Mouse (Mus musculus): ENCODE results near the gene Cmip.
A peak's percentile ranks its signal among the peaks of the same experiment; 100 is the strongest.

The Cmip gene

DNA sequence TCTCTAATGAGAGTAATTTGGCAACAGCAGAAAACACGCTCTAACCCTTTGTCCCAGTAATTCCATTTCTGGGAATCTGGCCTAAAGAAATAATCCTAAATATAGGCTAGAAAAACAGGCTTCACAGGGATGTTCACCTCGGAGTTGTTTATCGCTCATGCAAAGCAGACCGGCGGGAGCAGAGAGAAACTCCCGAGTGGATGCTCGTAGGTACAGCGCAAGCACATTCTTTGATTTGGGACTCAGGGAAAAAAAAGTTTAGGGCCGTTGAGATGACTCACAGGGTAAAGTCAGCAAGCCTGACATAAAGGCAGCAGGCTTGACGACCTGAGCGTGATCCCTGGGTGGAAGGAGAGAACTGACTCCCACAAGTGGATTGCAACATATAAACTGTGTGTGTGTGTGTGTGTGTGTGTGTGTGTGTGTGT, 116.2 kb downstream of the Cmip start:
- no peak for DNase-seq (ENCODE audit: extremely low spot score, low spot score)

DNA sequence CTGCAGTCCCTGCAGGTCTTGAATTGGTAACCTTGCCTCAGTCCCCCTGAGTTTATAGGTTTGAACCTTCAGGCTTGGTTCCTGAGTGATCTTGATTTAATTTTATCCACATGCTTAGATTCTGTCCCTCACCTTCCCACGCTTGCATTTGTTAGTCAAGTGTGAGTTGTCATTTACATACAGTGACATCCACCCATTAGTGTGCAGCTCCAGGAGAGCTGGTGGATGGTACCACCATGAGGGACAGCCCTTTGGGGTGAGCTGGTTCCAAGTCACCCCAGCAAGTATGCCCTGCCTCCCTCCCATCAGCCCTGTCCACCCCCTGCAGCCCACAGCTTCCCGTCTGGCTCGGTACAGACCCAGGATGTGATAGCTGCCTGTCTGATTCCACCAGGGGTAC, 117.2 kb downstream of the Cmip start:
- no peak for DNase-seq (ENCODE audit: extremely low spot score, low spot score)

DNA sequence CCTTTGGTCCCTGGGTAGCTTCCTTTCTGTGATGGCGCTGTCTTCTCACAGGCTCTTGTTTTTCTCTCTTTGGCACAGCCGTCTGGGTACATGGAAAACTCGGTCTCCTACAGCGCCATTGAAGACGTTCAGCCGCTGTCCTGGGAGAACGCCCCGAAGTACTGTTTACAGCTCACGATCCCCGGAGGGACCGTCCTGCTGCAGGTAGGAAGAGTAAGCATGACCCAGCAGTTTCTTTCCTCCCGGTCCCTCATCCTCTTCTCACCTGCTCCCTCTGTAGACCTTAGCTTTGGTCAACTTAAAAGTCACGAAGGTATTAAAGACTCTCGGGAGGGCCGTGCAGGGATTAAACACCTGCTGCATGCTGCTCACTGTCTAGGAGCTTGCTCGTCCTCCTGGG, 120.1 kb downstream of the Cmip start:
- DNase-seq (ENCODE audit: extremely low spot score, low spot score), result no peak

DNA sequence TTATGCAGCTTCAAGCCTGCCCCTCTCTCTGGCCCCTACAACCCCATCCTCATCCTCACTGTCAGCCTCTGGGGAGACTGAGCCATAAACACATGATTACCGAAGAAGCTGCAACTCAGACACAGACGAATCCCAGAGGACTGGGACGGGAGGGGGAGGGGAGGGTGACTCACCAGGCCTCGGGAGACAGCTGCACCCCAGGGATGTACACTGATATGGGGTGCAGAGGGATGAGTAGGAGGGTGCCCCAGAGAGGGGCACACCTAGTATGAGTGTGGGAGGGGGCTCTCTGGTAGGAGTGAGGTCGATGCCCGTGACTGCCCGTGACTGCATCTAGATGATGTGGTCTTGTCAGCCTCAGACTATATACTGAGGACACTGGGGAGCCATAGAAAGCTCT, 121.8 kb downstream of the Cmip start:
- no peak for DNase-seq (ENCODE audit: extremely low spot score, low spot score)

DNA sequence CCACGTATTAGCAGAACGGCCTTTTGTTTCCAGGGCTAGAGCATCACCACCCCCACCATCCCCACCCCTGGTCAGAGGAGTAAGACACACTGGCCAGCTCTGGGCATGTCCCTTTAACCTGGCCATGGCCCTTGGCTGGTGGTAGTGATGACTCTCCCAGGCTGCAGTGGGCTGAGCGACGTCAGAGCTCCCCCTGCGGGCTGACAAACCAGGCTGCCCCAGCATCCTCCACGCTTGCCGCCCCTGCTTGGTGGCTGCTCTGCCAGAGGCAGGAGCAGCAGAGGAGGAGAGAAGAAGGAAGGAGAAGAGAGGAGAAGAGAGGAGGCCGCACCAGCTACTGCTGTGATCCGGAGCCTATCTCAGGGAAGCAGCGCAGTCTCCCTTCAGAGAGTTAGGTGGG, 122.3 kb downstream of the Cmip start:
- peak; percentile 25 for DNase-seq (ENCODE audit: extremely low spot score, low spot score)

DNA sequence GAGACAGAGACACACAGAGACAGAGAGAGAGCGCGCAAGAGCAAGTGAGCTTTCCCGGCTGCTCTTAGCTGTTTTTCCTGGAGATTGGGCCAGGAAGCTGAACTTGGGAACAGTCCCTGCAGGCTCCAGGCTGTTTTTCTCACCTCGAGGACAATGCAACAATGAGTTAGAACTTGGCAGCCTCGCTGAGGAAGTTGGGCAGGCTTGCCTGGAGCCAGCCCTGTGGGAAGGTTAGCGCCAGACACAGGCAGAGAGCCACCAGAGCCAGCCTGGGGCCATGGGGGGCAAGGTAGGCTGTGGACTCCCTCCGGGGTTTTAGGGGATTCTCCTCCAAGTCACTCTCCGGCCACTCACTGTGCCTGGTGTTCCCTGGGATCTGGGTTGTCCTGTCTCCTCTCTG, 123.9 kb downstream of the Cmip start:
- no peak for DNase-seq (ENCODE audit: extremely low spot score, low spot score)

DNA sequence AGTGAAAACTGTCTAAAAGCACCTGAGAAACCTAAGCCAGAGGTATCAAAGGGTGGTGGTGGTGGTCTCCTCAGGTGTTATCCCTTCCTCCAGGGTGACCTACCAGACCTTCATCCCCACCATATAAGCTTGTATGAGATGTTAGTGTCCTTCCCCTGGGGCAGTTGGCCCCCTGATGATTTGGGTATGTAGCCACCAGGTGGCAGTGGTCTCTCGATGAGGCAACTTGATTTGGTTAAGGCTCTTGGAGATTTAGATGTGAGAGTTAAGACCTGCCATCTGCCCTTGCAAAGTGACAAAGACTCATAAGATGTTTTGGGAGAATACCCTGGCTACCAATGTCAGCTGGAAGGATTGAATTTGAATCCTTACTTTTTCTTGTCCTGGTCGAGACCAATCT, 129.3 kb downstream of the Cmip start:
- DNase-seq (ENCODE audit: extremely low spot score, low spot score), result no peak

DNA sequence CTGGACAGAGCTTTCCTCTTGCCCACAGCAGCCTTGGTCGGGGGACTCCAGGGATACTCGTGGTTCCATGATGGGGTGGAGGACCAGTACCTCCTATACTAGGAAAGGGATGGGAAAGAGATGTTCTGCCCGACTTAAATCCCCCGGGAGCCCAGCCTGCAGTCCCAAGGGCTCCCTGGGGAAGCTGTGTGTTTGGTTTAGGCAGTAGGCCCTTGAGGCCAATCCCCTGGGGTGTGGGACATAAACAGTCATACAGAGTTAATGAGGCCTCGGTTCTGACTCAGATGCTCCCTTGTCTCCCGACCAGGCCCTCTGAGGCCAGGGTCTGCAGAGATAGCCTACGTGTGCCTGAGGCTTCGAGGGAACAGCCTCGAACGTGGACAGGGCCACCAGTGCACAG, 130.8 kb downstream of the Cmip start:
- no peak for DNase-seq (ENCODE audit: extremely low spot score, low spot score)

DNA sequence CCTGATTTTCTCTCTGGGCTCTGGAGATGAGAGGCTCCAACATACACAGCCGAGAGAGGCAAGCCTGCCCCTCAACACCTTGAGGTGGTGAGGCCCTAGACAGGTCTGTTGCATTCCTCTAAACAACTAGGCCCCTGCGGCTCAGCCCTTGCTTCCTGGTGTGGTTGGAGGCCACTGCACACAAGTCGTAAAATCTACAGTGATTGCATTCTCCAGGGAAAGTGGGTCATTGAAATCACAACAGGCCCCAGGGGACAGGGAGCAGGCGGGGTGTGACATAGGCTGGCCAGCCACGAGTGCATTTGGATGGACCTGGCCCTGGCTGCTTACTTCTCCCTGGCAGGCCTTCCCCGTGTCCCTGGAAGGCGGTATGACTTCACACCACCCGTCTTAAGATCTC, 131.5 kb downstream of the Cmip start:
- no peak for DNase-seq (ENCODE audit: extremely low spot score, low spot score)

DNA sequence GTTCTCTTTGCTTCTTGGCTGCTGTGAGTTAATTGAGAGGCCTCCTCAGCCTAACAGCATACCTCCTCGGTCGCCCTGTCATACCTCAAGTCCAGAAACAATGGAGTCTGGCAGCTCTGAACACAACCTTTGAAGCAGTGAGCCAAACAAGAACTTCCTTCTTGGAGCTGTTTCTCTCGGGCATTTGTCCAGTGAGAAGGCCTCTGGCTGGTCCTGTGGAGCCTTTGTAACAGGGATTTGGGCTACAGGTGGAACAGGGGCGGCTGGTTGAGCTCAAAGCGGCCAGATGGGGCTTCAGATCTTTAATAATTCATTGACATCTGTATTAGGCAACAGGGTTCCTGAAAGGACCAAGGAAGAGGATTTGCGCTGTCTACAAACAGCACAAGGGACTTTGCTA, 137.0 kb downstream of the Cmip start:
- DNase-seq (ENCODE audit: extremely low spot score, low spot score), result no peak

DNA sequence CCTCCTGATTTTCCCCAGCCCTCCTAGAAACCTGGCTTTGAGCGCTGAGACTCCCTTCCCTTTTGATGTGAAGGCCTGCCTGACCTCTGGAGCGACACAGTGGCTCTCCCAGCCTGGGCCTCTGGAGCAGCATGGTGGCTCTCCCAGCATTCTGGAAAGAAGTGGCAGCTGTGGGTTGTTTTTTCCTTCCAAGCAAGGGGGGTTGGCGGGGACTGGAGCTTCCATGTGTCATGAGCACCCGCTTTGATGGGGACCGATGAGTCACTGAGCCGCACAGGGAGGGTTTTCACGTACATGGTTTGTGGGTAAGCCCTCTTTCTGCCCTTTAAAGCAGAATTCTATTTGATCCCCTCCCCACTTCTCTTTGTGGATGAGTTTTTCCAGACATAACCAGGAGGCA, 138.2 kb downstream of the Cmip start:
- no peak for DNase-seq (ENCODE audit: extremely low spot score, low spot score)

DNA sequence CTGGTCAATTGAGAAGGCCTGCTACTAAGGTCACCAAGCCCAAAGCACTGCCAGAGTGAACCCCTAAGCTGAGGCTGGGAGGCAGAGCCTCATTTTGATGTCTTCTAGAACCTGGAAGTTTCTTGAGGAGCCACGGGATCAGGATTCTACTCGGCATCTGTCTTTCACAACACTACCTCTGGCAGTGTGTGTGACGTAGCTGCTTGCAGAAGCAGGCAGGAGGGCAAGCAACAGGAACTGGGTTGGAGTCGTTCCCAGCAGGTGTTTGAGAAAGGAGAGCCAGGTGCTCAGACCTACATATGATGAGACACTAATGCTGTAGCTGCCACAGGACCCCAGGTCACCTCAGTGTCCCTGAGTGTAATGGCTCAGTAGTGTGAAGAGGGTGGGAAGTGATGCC, 140.0 kb downstream of the Cmip start:
- DNase-seq (ENCODE audit: extremely low spot score, low spot score), result no peak

DNA sequence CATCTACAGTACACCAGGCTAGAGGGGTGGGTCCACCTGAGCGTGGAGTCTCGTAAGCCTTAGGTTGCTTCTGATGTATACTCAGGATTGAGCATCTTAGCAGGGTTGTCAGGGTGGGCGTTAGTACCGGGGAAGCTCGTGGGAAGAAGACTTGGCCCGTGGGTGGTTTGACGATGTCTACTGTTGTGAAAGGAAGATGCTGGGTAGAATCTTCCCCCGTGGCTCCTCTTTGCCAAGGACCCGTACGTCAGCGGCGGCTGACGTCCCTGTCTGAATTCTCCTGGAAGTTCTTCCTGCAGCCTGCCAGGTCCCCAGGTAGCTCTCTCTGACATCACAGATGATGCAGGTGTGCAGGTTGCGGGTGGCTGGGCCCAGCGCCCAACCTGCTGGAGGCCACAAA, 140.9 kb downstream of the Cmip start:
- no peak for DNase-seq (ENCODE audit: extremely low spot score, low spot score)

DNA sequence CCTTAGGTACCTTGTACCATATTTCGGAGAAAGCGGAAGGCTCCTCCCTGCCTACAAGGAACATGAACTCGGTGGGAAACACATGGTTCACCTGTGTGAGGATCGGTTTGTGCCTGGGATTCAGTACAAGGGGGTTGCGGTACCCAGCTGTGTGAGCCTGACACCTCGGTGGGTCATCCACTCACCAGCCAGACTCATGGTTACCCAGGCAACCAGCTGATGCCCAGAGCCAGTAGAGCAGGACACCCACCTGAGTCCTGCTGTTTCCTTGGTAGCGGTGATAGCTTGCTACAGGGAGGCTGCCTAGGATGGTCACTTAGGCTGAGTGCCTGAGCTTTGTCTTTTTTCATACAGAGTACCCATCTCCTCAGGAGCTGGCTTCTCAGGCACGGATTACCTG, 142.4 kb downstream of the Cmip start:
- DNase-seq (ENCODE audit: extremely low spot score, low spot score), result no peak

DNA sequence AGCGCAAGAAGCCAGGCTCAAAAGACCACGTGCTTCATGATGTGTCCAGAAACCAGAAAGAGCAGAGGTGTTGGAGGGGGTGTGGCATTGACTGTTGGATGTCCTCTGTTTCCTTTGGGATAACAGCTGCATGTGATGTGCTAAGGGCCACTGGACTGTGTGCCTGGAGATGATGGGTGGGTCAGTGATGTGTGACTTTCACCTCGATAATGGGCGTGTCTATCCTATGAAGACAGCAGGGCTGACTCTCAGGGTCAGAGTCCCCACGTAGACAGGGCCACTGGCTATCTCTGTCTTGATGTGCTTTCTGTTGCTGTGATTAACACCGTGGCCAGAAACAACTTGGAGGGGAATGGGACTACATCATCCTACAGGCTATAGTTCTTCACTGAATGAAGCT, 144.0 kb downstream of the Cmip start:
- no peak for DNase-seq (ENCODE audit: extremely low spot score, low spot score)

DNA sequence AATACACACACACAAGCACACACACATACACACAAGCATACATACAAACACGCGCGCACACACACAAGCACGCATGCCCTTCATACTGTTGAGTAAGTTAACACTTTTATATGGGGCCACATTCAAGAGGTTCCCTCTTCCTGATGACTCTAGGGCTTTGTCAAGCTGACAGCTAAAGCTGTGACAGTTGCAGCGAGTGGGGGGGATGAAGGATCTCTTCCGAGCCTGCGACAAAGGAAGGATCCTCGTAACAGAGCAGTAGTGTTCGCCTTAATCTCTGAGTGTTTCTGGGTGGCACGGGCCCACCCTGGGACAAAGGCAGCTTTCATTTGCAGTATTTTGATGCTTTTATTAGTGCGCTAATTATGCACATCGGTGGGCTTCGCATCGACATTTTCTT, 145.0 kb downstream of the Cmip start:
- DNase-seq (ENCODE audit: extremely low spot score, low spot score), result no peak

DNA sequence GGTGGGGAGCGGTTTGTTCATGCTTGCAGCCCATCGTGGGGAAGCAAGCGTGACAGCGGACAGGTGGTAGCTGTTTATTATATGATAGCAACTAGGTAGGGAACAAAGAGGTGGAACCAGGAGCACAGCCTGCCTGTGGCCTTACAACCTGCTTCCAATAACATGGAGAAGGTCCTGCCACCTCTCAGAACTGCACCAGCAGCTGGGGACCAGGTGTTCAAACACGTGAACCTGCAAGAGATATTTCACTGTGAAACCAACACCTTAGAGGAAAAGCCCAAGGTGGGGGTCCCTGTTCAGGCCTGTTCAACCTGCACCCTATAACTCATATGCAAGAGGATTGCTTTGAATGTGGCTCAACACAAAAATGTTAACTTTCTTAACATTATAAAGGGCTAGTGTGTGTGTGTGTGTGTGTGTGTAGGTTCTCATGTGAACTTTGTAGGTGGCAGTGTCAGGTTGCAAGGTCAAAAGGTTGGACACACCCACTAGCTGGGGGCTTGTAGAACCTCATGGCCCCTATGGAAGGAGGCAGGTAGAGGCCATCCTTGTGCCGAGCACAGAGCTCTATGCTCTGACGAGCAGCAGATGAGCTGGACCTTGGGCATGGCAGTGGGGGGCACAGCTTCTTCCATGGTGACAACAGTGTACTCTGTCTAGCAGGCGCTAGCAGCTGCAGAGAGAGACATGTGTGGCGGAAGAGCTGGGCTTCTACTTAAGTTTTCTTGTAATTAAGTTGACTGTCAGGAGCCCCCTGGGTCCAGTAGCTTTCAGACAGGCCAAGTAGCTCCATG, 146.2 kb downstream of the Cmip start:
- no peak for DNase-seq (ENCODE audit: extremely low spot score, low spot score)

DNA sequence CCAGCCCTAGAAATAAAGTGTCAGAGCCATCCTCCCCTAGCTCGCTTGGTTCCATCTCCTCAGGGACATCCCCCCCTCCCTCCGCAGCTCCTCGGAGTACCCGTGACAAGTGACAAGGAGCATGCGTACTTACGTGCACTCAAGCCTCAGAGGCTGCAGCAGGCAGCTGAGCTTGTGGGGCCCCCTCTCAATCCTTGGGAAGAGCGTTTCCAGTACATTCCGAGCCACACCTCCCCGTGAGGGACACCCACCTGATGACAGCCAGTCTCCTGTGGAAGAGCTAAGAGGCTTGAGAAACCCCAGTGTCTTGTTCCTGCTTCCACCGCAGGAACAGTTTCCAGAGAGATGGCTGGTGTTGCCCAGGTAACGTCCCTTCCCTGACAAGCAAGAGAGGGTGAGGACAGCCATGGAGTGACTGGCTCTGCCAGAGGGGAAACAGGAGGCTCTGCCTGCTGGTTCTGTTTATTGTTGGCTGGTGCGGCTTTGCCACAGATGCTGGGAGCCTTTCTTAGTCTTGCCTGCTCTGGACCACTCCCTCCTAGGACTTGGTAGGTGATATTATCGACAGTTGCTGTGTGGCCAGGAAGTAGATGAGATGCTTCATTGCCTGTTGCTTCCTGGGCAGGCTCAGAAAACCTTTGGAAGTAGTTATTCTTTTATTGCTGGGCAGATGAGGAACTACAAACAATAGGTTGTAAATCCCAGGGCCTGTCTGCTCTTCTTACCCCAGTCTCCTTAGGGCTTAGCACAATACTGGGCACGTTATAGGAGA, 147.0 kb downstream of the Cmip start:
- DNase-seq (ENCODE audit: extremely low spot score, low spot score), result no peak

DNA sequence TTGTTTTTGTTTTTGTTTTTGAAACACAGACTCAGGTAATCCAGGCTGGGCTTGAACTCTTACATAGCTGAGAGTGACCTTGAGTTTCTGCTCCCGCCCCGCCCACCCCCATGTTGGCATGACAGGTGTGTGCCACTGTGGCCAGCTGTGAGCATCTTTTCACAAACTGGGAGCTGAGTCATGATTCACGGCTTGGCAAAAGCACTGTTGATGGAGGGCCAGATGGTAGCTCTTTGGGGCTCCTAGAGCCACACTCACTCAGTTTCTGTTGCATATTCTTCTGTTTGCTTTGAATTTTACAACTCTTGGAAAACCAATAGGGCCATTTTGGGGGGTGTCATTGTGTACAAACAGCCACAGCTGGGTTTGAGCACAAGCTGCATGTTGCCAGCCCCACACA, 149.2 kb downstream of the Cmip start:
- DNase-seq (ENCODE audit: extremely low spot score, low spot score), result no peak

DNA sequence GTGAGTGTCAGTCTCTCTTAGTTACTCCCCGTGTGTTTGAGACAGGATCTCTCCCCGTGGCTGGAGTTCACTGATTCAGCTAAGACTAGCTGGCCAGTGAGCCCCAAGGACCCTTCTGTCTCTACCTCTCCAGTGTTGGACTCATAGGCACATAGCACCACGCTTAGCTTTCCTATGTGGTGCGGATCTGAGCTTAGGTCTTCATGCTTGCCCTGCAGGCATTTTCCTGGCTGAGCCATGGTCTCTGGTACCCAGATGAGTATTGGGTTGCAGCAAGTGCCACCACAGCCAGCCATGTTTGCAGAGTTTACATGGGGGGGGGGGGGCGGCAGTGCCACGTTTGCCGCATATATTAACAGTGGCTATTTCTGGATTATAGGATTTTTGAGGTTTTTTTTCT, 151.8 kb downstream of the Cmip start:
- DNase-seq (ENCODE audit: extremely low spot score, low spot score), result no peak

DNA sequence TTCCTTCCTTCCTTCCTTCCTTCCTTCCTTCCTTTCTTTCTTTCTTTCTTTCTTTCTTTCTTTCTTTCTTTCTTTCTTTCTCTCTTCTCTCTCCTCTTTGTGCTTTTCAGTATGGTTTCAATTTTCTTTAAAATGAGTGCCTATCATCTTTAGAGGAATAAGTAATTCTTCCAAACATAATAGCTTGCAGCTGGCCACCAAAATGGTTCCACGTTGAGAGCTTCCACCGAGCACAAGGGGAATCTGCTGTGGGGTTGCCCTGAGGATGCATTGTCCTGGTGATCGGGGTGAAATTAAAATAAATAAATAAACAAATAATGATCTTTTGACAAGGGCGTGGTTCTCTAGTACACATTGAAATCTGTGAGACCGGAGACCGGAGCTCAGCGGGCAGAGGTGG, 152.2 kb downstream of the Cmip start:
- DNase-seq (ENCODE audit: extremely low spot score, low spot score), result no peak

DNA sequence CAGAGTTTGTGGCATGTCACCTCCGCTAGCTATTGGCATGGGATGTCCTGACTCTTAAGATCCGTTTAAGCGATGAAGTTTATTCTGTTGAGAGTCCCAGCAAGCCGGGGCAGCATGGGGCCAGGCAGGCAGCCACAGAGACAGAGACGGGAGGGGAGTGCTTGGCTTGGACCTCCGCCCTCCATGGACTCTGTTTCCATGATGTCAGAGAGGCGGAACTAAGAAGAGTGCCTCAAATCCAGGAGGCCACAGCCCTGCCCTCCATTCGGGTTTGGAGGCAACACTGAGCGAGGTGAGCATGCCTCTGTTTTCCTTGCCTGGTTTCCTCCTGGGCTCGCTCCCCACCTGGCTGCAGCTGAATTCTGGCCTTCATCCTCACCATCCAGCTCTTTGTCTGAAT, 153.5 kb downstream of the Cmip start:
- no peak for DNase-seq (ENCODE audit: extremely low spot score, low spot score)

DNA sequence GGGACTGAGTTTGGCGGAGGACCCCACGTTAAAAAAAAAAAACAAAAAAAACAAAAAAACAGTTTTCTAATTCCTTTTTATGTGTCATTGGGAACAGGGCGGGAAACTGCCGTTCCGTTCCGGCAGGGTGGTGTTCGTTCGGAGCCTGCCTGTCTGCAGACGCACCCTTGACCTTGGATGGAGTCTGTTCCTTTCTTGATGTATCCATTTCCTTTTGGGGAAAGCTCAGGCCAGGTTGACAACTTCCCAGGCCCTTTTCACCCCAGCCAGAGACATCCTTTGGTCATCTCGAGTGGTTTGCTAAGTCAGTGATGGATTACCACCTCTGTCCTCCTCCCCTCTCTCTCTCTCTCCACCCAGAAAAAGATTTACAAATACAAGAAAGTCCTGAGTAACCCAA, 154.0 kb downstream of the Cmip start:
- no peak for DNase-seq (ENCODE audit: extremely low spot score, low spot score)

All from neural tube, embryonic 10.5 days (tissue).